Mouse (Mus musculus): ENCODE measurements at regions not wholly inside any gene's neighbourhood (a gene's known extent, or its start where the extent isn't known, plus 50 kb on each side); places are given as distances from the start of the nearest gene placed in this dataset.
"Not testable (repeated sequence)": the region's sequence is repeated elsewhere in the genome, so short reads cannot be mapped to it uniquely, and the experiment has no call there.

GRCm38 (mm10) chr3:41504867-41505266 is 50.7 kb upstream of the Jade1 start:
- H3K9me3 ChIP-seq (replicated peaks) = no peaks in the 10 kb centered on the region
- H3K27me3 ChIP-seq (ENCODE audit: low read depth, poor library complexity, severe bottlenecking) = no peaks in the 10 kb centered on the region
- no peaks in the 10 kb centered on the region for H3K4me1 ChIP-seq
- H3K27ac ChIP-seq (replicated peaks) = no peak overlapping the region
- 97% methylated on average over 4 of the region's 4 CpGs for WGBS
- DNase-seq (ENCODE audit: low spot score) = no peak
- H3K36me3 ChIP-seq = no peaks in the 10 kb centered on the region
- H3K4me3 ChIP-seq = no peak overlapping the region

GRCm38 (mm10) chr3:41502161-41502560 is 53.4 kb upstream of the Jade1 start:
- Histone ChIP-seq H3K9me3 (replicated peaks) (no peaks in the 10 kb centered on the region), H3K36me3 (no peaks in the 10 kb centered on the region), H3K27me3 (ENCODE audit: low read depth, poor library complexity, severe bottlenecking) (no peaks in the 10 kb centered on the region), H3K4me1 (no peaks in the 10 kb centered on the region), H3K27ac (replicated peaks) (no peak overlapping the region), H3K4me3 (no peak overlapping the region)
- 86% methylated on average over 3 of the region's 3 CpGs for WGBS
- DNase-seq (ENCODE audit: low spot score) = no peak

GRCm38 (mm10) chr3:41501639-41502038 is 53.9 kb upstream of the Jade1 start:
- H3K9me3 ChIP-seq (replicated peaks); H3K36me3 ChIP-seq; DNase-seq (ENCODE audit: low spot score); H3K27ac ChIP-seq (replicated peaks); H3K4me1 ChIP-seq; H3K4me3 ChIP-seq; H3K27me3 ChIP-seq (ENCODE audit: low read depth, poor library complexity, severe bottlenecking): not testable (repeated sequence)
- WGBS = 82% methylated on average over 6 of the region's 6 CpGs

GRCm38 (mm10) chr3:41501124-41501523 is 54.4 kb upstream of the Jade1 start:
- no peaks in the 10 kb centered on the region for H3K4me1 ChIP-seq
- no peaks in the 10 kb centered on the region for H3K36me3 ChIP-seq
- 85% methylated on average over 6 of the region's 6 CpGs for WGBS
- H3K4me3 ChIP-seq = no peak overlapping the region
- H3K27me3 ChIP-seq (ENCODE audit: low read depth, poor library complexity, severe bottlenecking) = no peaks in the 10 kb centered on the region
- no peaks in the 10 kb centered on the region for H3K9me3 ChIP-seq (replicated peaks)
- no peak for DNase-seq (ENCODE audit: low spot score)
- H3K27ac ChIP-seq (replicated peaks) = no peak overlapping the region

GRCm38 (mm10) chr3:41499680-41500079 is 55.9 kb upstream of the Jade1 start:
- Histone ChIP-seq H3K27ac (replicated peaks) (no peak overlapping the region), H3K36me3 (no peaks in the 10 kb centered on the region), H3K9me3 (replicated peaks) (no peaks in the 10 kb centered on the region), H3K4me1 (no peaks in the 10 kb centered on the region), H3K4me3 (no peak overlapping the region), H3K27me3 (ENCODE audit: low read depth, poor library complexity, severe bottlenecking) (no peaks in the 10 kb centered on the region)
- 87% methylated on average over 2 of the region's 2 CpGs for WGBS
- DNase-seq (ENCODE audit: low spot score) = no peak

GRCm38 (mm10) chr3:41498791-41499190 is 56.7 kb upstream of the Jade1 start:
- WGBS = 84% methylated on average over 7 of the region's 7 CpGs
- no peaks in the 10 kb centered on the region for H3K9me3 ChIP-seq (replicated peaks)
- no peaks in the 10 kb centered on the region for H3K36me3 ChIP-seq
- no peaks in the 10 kb centered on the region for H3K4me1 ChIP-seq
- no peak for DNase-seq (ENCODE audit: low spot score)
- H3K4me3 ChIP-seq = no peak overlapping the region
- H3K27me3 ChIP-seq (ENCODE audit: low read depth, poor library complexity, severe bottlenecking) = no peaks in the 10 kb centered on the region
- no peak overlapping the region for H3K27ac ChIP-seq (replicated peaks)

GRCm38 (mm10) chr3:41497771-41498170 is 57.8 kb upstream of the Jade1 start:
- H3K27me3 ChIP-seq (ENCODE audit: low read depth, poor library complexity, severe bottlenecking) = no peaks in the 10 kb centered on the region
- WGBS = 71% methylated on average over 8 of the region's 8 CpGs
- no peaks in the 10 kb centered on the region for H3K36me3 ChIP-seq
- no peaks in the 10 kb centered on the region for H3K4me1 ChIP-seq
- H3K4me3 ChIP-seq = no peak overlapping the region
- H3K9me3 ChIP-seq (replicated peaks) = no peaks in the 10 kb centered on the region
- H3K27ac ChIP-seq (replicated peaks) = no peak overlapping the region
- DNase-seq (ENCODE audit: low spot score) = no peak

- DNase-seq (ENCODE audit: low spot score) = no peak
- Histone ChIP-seq H3K27me3 (ENCODE audit: low read depth, poor library complexity, severe bottlenecking) (no peaks in the 10 kb centered on the region), H3K4me3 (no peak overlapping the region), H3K27ac (replicated peaks) (no peak overlapping the region), H3K4me1 (no peaks in the 10 kb centered on the region), H3K9me3 (replicated peaks) (no peaks in the 10 kb centered on the region), H3K36me3 (no peaks in the 10 kb centered on the region)
- WGBS = 62% methylated on average over 12 of the region's 13 CpGs
Observed at GRCm38 (mm10) chr3:41496931-41497710, 58.4 kb upstream of the Jade1 start.

GRCm38 (mm10) chr3:41495893-41496292 is 59.6 kb upstream of the Jade1 start:
- Histone ChIP-seq H3K27me3 (ENCODE audit: low read depth, poor library complexity, severe bottlenecking) (no peaks in the 10 kb centered on the region), H3K9me3 (replicated peaks) (no peaks in the 10 kb centered on the region), H3K27ac (replicated peaks) (no peak overlapping the region), H3K4me1 (no peaks in the 10 kb centered on the region), H3K36me3 (no peaks in the 10 kb centered on the region), H3K4me3 (no peak overlapping the region)
- WGBS = 86% methylated on average over 3 of the region's 3 CpGs
- no peak for DNase-seq (ENCODE audit: low spot score)

GRCm38 (mm10) chr3:41495097-41495496 is 60.4 kb upstream of the Jade1 start:
- no peak for DNase-seq (ENCODE audit: low spot score)
- Histone ChIP-seq H3K9me3 (replicated peaks) (no peaks in the 10 kb centered on the region), H3K27me3 (ENCODE audit: low read depth, poor library complexity, severe bottlenecking) (no peaks in the 10 kb centered on the region), H3K36me3 (no peaks in the 10 kb centered on the region), H3K4me1 (no peaks in the 10 kb centered on the region), H3K4me3 (no peak overlapping the region), H3K27ac (replicated peaks) (no peak overlapping the region)
- 84% methylated on average over 5 of the region's 5 CpGs for WGBS

GRCm38 (mm10) chr3:41493472-41493871 is 62.1 kb upstream of the Jade1 start:
- H3K9me3 ChIP-seq (replicated peaks) = no peaks in the 10 kb centered on the region
- H3K27ac ChIP-seq (replicated peaks) = no peak overlapping the region
- 96% methylated on average over 7 of the region's 7 CpGs for WGBS
- H3K27me3 ChIP-seq (ENCODE audit: low read depth, poor library complexity, severe bottlenecking) = no peaks in the 10 kb centered on the region
- H3K4me3 ChIP-seq = no peak overlapping the region
- no peak for DNase-seq (ENCODE audit: low spot score)
- no peaks in the 10 kb centered on the region for H3K36me3 ChIP-seq
- no peaks in the 10 kb centered on the region for H3K4me1 ChIP-seq

GRCm38 (mm10) chr3:41492727-41493392 is 62.7 kb upstream of the Jade1 start:
- H3K4me3 ChIP-seq = no peak overlapping the region
- 86% methylated on average over 13 of the region's 13 CpGs for WGBS
- no peaks in the 10 kb centered on the region for H3K4me1 ChIP-seq

GRCm38 (mm10) chr3:41492031-41492726 is 63.4 kb upstream of the Jade1 start:
- no peak overlapping the region for H3K4me3 ChIP-seq
- no peak overlapping the region for H3K27ac ChIP-seq (replicated peaks)
- WGBS = 94% methylated on average over 3 of the region's 3 CpGs
- no peak for DNase-seq (ENCODE audit: low spot score)
- H3K9me3 ChIP-seq (replicated peaks) = no peaks in the 10 kb centered on the region
- H3K36me3 ChIP-seq = no peaks in the 10 kb centered on the region
- no peaks in the 10 kb centered on the region for H3K4me1 ChIP-seq
- no peaks in the 10 kb centered on the region for H3K27me3 ChIP-seq (ENCODE audit: low read depth, poor library complexity, severe bottlenecking)

More at GRCm38 (mm10) chr3:41492727-41493392, 62.7 kb upstream of the Jade1 start:
- no peak for DNase-seq (ENCODE audit: low spot score)
- Histone ChIP-seq H3K27me3 (ENCODE audit: low read depth, poor library complexity, severe bottlenecking) (no peaks in the 10 kb centered on the region), H3K9me3 (replicated peaks) (no peaks in the 10 kb centered on the region), H3K36me3 (no peaks in the 10 kb centered on the region), H3K27ac (replicated peaks) (no peak overlapping the region)
